Mouse (Mus musculus) c-Kit-positive CD71-positive TER-119-negative erythroid progenitor cells, embryonic 14.5 days (primary cell): Measurements from ENCODE around the gene Fpr-rs7.

ENCODE experiments used
- DNase-seq: peaks from one replicate; pipeline ENCODE4 v3.0.0-alpha.2; 2013; ENCODE audit warnings: low read depth

Fpr-rs7 gene

GRCm38 (mm10) chr17:20114126-20114525 lies at the start of gene Fpr-rs7:
TSS of gene Fpr-rs7 (minus strand) at chr17:20114226.
- DNase-seq = no peak

GRCm38 (mm10) chr17:20074090-20074489 lies 39.9 kb downstream of the Fpr-rs7 start:
- no peak for DNase-seq

- no peak for DNase-seq
These were observed 42.2 kb downstream of the Fpr-rs7 start for GRCm38 (mm10) chr17:20071656-20072396.
